ENCODE assay signal across 7 mouse cellular contexts in the genomic region with DNA sequence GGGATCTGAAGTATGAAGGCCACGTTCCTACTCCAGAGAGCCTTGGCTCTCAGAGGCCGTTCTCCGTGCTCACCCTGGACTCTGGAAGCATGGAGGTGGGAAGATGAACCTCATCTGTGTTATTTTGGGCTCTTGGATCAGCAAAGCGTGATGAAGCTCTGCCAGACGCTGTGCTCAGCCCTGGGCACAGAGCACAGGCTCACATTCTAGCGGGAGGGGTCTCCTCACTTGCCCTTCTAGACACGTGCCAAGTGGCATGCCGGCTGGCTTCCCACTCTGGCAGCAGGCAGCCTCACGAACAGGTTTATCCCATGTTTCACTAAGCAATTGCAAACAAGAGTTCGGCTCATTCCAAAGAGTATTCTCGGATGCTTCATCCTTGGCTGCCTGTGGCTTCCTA.
DNase-seq lines count a peak whose midpoint lies in the region; ATAC-seq lines count a peak whose summit lies in the region.

No protein-coding gene starts in this region.

- intact Hi-C loops in left cerebral cortex, postnatal 10 days (cut with DNase I), result no loop called here

- ATAC-seq in erythroid progenitor cell, adult 5-6 weeks (replicated peaks; ENCODE audit: low FRiP score, poor library complexity, severe bottlenecking), result no peak
- ATAC-seq in megakaryocyte progenitor cell, adult 5-6 weeks (replicated peaks; ENCODE audit: poor library complexity), result no peak

- peak; percentile 47 for DNase-seq in brain, embryonic 18.5 days (ENCODE audit: low read depth, low spot score)
- peak; percentile 62 for DNase-seq in cerebellum, adult 9-11 months
- DNase-seq in heart, adult 8-10 months (ENCODE audit: low spot score), result peak; percentile 73
- DNase-seq in left cerebral cortex, postnatal 10 days (ENCODE audit: extremely low spot score in 1 of 2, low spot score in 2 of 2), result peak; percentile 67 to 68
- DNase-seq in T-cell, adult 2 months (ENCODE audit: low spot score), result no peak
